8 mouse cellular contexts compared by ENCODE assay signal in genomic region chr5:107687592-107688498, GRCm38 (mm10). TPM values are rescaled to one million over a fixed set of nuclear protein-coding genes. Genes with fewer than 3 reads are reported as not detected.
A peak's percentile ranks its signal among the peaks of the same experiment; 100 is the strongest.
DNase-seq lines count a peak whose midpoint lies in the region; ATAC-seq and TF ChIP-seq lines count a peak whose summit lies in the region.

No protein-coding gene starts in this region.

- peaks cover 3% of the 10 kb centered on the region for H3K4me1 ChIP-seq in bone marrow, adult 2 months (ENCODE audit: control insufficient read depth, insufficient read depth, low read length)
- no peaks in the 10 kb centered on the region for H3K4me1 ChIP-seq in embryonic fibroblast, embryonic 13.5 days (ENCODE audit: control insufficient read depth, insufficient read depth, low read length)
- no peaks in the 10 kb centered on the region for H3K4me1 ChIP-seq in kidney, embryonic 14.5 days (ENCODE audit: control insufficient read depth, insufficient read depth, low read length)

- no peak for TF ChIP-seq CTCF in C2C12 (IDR thresholded peaks at IDR 0.05; ENCODE audit: control insufficient read depth, insufficient read depth, insufficient read length)
- no peak for TF ChIP-seq CTCF in bone marrow, adult 2 months (IDR thresholded peaks at IDR 0.05; ENCODE audit: control insufficient read depth, insufficient read depth, low read length)
- TF ChIP-seq CTCF in embryonic fibroblast, embryonic 13.5 days (IDR thresholded peaks at IDR 0.05; ENCODE audit: borderline replicate concordance, insufficient read depth, low read length) = no peak

- H3K79me3 ChIP-seq in C2C12 (ENCODE audit: low read depth) = no peaks in the 10 kb centered on the region

- no peaks in the 10 kb centered on the region for H3K36me3 ChIP-seq in C2C12 (ENCODE audit: control insufficient read depth, insufficient read depth)
- no peaks in the 10 kb centered on the region for H3K36me3 ChIP-seq in kidney, embryonic 14.5 days (ENCODE audit: control insufficient read depth, insufficient read depth, low read length)

- H3K27ac ChIP-seq in bone marrow, adult 2 months (ENCODE audit: control insufficient read depth, insufficient read depth, low read depth, low read length, poor library complexity) = peak overlapping the region; percentile 66
- no peak overlapping the region for H3K27ac ChIP-seq in embryonic fibroblast, embryonic 13.5 days (ENCODE audit: insufficient read depth, low read length)
- no peak overlapping the region for H3K27ac ChIP-seq in kidney, embryonic 14.5 days (ENCODE audit: low read depth, low read length)

- H3K9me3 ChIP-seq in kidney, embryonic 14.5 days (ENCODE audit: control insufficient read depth, low read length) = no peaks in the 10 kb centered on the region

- ATAC-seq in kidney, embryonic 14.5 days (ENCODE audit: low FRiP score, low TSS enrichment) = peak; percentile 94
- peak; percentile 86 for ATAC-seq in monocyte, adult 5-6 weeks (replicated peaks; ENCODE audit: insufficient number of reproducible peaks, low FRiP score, low TSS enrichment, poor library complexity, severe bottlenecking)

- H3K9ac ChIP-seq in kidney, embryonic 14.5 days (ENCODE audit: low read depth, low read length) = no peak overlapping the region; the same call in 1 of the 2 replicates

- H3K27me3 ChIP-seq in C2C12 (ENCODE audit: control insufficient read depth, insufficient read depth, insufficient read length) = no peaks in the 10 kb centered on the region
- H3K27me3 ChIP-seq in kidney, embryonic 14.5 days (ENCODE audit: control insufficient read depth, insufficient read depth, low read length) = peaks cover 5% of the 10 kb centered on the region; the same call in 1 of the 2 replicates

- peak overlapping the region; percentile 62 for H3K4me2 ChIP-seq in kidney, embryonic 14.5 days (replicated peaks; ENCODE audit: low read depth, low read length)

- WGBS in bone marrow, adult 2 months = 5% methylated on average over 46 of the region's 46 CpGs
- 16% methylated on average over 44 of the region's 46 CpGs for WGBS in kidney, embryonic 14.5 days

- no peak; the same call in 1 of the 2 replicates for TF ChIP-seq POLR2A in bone marrow, adult 2 months (IDR thresholded peaks at IDR 0.05; ENCODE audit: borderline replicate concordance, control insufficient read depth, low read depth, low read length)
- TF ChIP-seq POLR2A in embryonic fibroblast, embryonic 13.5 days (IDR thresholded peaks at IDR 0.05; ENCODE audit: low read depth, low read length) = no peak

- H3K4me3 ChIP-seq in C2C12 (ENCODE audit: insufficient read depth, poor library complexity, severe bottlenecking) = peak overlapping the region; percentile 18
- peak overlapping the region; percentile 89 for H3K4me3 ChIP-seq in bone marrow, adult 2 months (replicated peaks; ENCODE audit: control insufficient read depth, low read depth, low read length)
- H3K4me3 ChIP-seq in embryonic fibroblast, embryonic 13.5 days (ENCODE audit: insufficient read depth, low read length) = peak overlapping the region; percentile 38
- H3K4me3 ChIP-seq in kidney, embryonic 14.5 days (ENCODE audit: low read length) = peak overlapping the region; percentile 48

- DNase-seq in heart, adult 9 months (ENCODE audit: low spot score in 2 of 2) = peak; percentile 11 to 39
- DNase-seq in liver = peak; percentile 84
- peak; percentile 82 to 83 for DNase-seq in spleen, postnatal 36 days (ENCODE audit: low spot score in 2 of 2)

- H3K79me2 ChIP-seq in C2C12 (ENCODE audit: control insufficient read depth, insufficient read depth) = no peaks in the 10 kb centered on the region

- no peak overlapping the region for H3ac ChIP-seq in C2C12 (ENCODE audit: control insufficient read depth, insufficient read length, low read depth)

TF ChIP-seq in C2C12, 6 proteins besides CTCF, POLR2A, EP300 and RAD21:
- TF ChIP-seq CEBPB (IDR thresholded peaks at IDR 0.05; ENCODE audit: low read depth) (no peak), MYOG (IDR thresholded peaks at IDR 0.05; ENCODE audit: control insufficient read depth, extremely low read depth, insufficient read length) (no peak), FOSL1 (IDR thresholded peaks at IDR 0.05; ENCODE audit: insufficient read depth, low read length, poor library complexity, severe bottlenecking) (no peak), USF1 (IDR thresholded peaks at IDR 0.05; ENCODE audit: low read depth) (peak; percentile 13), MAX (IDR thresholded peaks at IDR 0.05) (peak; percentile 76), MYOD1 (IDR thresholded peaks at IDR 0.05; ENCODE audit: control insufficient read depth, insufficient read length, low read depth) (no peak)
TF ChIP-seq in C2C12: peak in this region for 2.

RNA-seq across cellular contexts. Expression of gene Gfi1, which starts 38.0 kb away (rescaled TPM):
- polyA plus RNA-seq in C2C12 (2012; fragmentation: generic; extraction: Trizol) = 0.09 TPM
- polyA plus RNA-seq in bone marrow, adult 2 months (2011; ENCODE audit: insufficient read depth, insufficient read length, low replicate concordance, missing spikeins) = 9.0 and 21.1 TPM in 2 replicates
- polyA plus RNA-seq in embryonic fibroblast, embryonic 13.5 days (2011; ENCODE audit: insufficient read length, low read depth, missing spikeins) = not detected in 2 replicates
- not detected in 2 replicates for polyA plus RNA-seq in kidney, embryonic 14.5 days (2014; fragmentation: Nextera tagmentation; extraction: Ambion mirVana)
- 3.3 to 15.9 TPM (median 3.8 TPM) in 3 replicates for total RNA-seq in monocyte, adult 5-6 weeks (2017)

Comparison
In these comparisons a context has a peak if more than half of its experiments do, and no peak if none do; other contexts are left out.
1. H3K4me3 ChIP-seq: peak in every context shown above with its lines; median percentile 89 in bone marrow, adult 2 months; 48 in kidney, embryonic 14.5 days; 38 in embryonic fibroblast, embryonic 13.5 days; 18 in C2C12.
2. DNase-seq: peak in every context shown above with its lines; median percentile 84 in liver; 82 in spleen, postnatal 36 days; 25 in heart, adult 9 months.